Mouse (Mus musculus) bone marrow, adult 2 months (tissue): ENCODE results near the gene Ggt1.

Experiments used
- CTCF ChIP-seq: fragments of 200-500 bp; IDR thresholded peaks from 2 replicates; pipeline ENCODE4 v1.5.1; 2011; ENCODE audit warnings: low read length, control low read depth; ENCODE audit not compliant: control insufficient read depth, insufficient read depth
- POLR2A ChIP-seq: fragments of 200-500 bp; IDR thresholded peaks from 2 replicates; pipeline ENCODE4 v1.6.1; 2011; ENCODE audit warnings: low read depth, mild to moderate bottlenecking, control low read depth, low read length, borderline replicate concordance; ENCODE audit not compliant: control insufficient read depth

GRCm38 (mm10) chr10:75600189-75600730 is 38.9 kb downstream of the Ggt1 start:
- no peak for TF ChIP-seq CTCF
- no peak for TF ChIP-seq POLR2A
